Mouse (Mus musculus): ENCODE data around the gene Ucp3.
A peak's percentile ranks its signal among the peaks of the same experiment; 100 is the strongest.
"Not testable (repeated sequence)": the region's sequence is repeated elsewhere in the genome, so short reads cannot be mapped to it uniquely, and the experiment has no call there.

Ucp3 gene

DNA sequence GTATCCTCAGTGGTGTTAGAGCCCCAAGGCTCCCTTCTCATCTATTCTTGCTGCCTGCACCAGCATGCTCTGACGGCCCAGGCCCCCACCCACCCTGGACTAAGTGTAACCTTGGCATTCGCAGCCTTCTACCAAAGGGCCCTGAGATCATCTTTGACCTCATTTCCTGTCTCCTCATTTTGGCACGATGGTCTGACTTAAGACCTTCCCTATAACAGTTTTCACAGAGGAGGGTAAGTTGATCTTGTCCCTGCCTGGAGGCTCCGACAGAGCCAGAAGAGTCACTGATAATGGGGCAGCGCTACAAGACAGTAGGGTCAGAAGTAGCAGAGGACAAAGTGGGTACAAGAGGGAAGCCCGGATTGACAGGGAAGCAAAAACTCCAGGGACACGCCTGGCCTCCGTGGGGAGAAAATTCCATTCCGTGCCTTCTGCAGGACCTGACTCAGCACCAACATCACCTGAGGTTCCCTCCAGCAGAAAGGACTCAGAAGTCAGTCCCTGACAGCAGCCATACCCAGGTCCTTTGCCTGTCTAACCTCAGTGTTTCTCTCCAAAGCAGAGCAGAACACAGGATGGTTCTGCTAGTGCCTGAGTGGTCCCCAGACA, 1.2 kb downstream of the Ucp3 start:
- no peak for DNase-seq (ENCODE audit: low spot score)

DNA sequence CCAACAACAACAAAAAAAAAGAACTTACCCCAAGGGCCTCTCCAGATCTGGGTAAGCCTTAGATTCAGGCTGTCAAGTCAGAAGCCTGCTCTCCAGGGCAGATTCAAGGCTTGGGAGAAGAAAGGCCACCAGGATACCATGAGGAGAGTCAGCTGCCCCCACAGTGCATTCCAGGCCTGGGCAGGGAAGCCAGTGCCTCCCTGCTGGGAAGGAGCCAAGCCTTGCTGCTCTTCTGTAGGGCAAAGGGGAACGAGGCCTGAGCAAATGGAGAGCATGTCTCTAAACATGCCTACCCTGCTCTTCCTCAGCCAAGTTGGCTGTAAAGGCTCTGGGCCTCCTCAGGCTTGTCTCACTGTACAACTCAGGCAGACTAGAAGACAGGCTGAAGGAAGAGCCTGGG, 1.9 kb downstream of the Ucp3 start:
- DNase-seq (ENCODE audit: low spot score): peak; percentile 69

DNA sequence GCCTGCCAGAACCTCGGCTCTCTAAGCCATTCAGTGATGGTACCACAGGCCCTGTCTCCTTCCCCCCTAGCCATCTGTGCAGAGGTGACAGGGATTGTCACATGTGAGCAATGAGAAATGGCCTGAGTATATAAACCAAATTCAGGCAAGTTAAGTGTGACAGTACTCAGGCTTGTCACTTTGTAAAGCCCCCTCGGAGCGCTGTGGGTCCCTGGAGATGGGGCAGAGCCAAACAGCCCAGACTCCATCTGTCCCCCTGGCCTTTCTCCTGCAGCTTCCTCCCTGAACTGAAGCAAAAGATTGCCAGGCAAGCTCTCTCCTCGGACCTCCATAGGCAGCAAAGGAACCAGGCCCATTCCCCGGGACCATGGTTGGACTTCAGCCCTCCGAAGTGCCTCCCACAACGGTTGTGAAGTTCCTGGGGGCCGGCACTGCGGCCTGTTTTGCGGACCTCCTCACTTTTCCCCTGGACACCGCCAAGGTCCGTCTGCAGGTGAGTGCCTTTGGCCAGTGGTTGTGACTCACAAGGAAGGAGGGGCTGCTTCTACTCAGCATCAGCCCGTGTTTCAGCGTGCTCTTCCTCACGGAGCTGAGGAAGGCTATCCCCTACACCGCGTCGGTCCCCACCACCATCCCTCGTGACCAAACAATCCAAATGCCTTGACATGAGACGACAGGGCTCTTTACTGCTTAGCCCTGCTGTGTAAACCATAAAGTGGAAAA, 6.5 kb downstream of the Ucp3 start:
- DNase-seq (ENCODE audit: low spot score): no peak

GRCm38 (mm10) chr7:100479823-100480164, 7.0 kb downstream of the Ucp3 start:
- no peak for DNase-seq (ENCODE audit: low spot score)

- DNase-seq (ENCODE audit: low spot score): no peak
Observed at GRCm38 (mm10) chr7:100480175-100480574, 7.4 kb downstream of the Ucp3 start.

- not testable (repeated sequence) for DNase-seq (ENCODE audit: low spot score)
Observed at GRCm38 (mm10) chr7:100482046-100482445, 9.3 kb downstream of the Ucp3 start.

DNA sequence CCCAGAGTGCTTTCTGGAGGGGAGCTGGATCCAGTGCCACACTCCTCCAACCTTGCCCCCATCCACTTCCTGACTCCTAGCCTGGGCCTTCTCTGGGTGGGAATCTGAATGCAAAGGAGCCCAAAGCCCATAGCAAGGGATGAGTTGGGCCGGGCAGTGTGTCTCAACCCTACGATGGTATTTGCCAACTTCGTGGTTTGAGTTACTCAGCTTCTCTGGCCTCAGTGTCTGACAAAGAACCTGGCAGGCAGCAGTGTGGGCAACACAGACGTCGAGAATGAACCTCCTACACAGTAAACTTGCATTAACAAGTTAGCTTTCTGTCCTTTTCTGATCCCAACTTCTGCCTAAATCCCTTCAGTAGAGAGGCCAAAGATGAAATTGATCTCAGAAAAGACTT, 11.7 kb downstream of the Ucp3 start:
- no peak for DNase-seq (ENCODE audit: low spot score)

DNA sequence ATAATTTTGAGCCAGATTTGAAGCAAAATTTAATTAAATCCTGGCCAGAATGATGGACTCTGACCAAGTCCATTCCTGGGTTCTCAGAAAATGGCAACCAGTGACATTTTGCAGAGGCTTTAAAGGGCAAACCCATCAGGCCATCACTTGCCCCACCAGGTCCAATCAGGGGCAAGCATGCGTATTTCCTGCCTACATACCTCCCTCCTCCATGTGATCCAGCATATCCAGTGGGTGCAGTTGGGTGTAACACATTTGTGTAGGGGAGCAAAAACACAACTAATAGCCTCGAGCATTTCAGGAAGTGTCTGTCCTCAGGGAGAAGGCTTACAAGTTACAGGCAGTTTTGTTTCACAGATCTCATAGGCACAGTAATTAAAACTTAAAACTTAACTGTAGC, 14.5 kb downstream of the Ucp3 start:
- no peak for DNase-seq (ENCODE audit: low spot score)

GRCm38 (mm10) chr7:100488474-100489048, 15.8 kb downstream of the Ucp3 start:
- peak; percentile 43 for DNase-seq (ENCODE audit: low spot score)

GRCm38 (mm10) chr7:100492391-100493116, 19.8 kb downstream of the Ucp3 start:
- peak; percentile 71 for DNase-seq (ENCODE audit: low spot score)

- peak; percentile 92 for DNase-seq (ENCODE audit: low spot score)
Observed at GRCm38 (mm10) chr7:100493117-100493483, 20.3 kb downstream of the Ucp3 start, which contains the start of gene Ucp2. Ucp2 (plus strand) TSS chr7:100493337.

DNA sequence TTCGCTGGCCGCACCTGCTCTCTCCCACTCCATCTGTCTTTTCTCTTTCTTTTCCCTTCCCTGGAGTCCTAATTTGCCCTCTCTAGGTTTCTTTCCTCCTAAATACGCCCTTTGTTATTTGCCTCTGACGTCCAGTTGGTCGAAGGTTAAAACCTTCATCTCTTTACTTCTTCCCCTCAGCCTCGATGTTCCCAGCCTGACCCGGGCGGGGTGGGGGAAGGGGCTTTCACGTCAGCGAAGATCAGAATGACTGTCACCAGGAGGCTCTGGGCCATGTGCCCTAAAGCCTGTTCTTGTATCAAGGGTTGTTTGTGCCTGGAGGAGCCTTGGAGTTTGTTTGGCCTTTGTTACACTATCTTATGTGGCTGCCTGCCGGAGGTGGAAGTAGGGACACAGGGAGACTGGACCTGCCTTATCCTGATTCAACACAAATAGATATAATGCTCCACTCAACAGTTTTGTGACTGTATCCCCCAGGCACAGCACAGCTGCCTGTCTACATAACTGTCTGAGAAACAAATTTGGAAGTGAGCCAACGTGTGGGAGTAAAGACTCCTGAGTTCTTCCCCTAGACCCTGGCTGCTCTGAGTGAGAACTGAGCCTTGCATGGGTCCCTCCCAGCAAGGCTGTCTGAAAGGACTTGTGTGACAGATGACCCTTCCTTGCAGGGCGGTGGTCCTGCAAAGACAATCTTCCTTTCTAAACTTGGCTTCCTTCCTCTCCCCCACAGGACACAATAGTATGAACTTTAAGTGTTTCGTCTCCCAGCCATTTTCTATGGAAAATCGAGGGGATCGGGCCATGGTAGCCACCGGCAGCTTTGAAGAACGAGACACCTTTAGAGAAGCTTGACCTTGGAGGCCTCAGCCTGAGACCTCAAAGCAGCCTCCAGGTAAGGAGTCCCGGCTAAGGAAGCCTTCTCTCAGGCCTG, 21.0 kb downstream of the Ucp3 start:
- peak; percentile 55 for DNase-seq (ENCODE audit: low spot score)

DNA sequence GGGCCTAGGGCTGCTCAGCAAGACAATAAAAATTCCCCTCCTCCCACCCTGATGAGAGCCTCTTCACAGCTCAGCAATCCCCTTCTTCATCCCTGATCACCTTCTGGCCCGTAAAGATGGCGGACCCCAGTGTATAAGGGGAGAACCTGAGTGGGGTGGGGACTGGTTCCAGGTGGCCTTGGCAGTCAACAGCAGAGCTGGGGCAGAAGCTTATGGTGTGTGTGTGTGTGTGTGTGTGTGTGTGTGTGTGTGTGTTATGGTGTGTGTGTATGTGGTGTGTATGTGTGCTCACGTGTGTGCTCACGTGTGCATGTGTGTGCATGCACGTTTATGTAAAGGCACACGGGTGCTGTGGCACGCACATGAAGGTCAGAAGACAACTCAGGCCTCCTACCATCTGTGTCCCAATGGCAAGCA, 21.6 kb downstream of the Ucp3 start:
- DNase-seq (ENCODE audit: low spot score): no peak

- DNase-seq (ENCODE audit: low spot score): no peak
Observed at GRCm38 (mm10) chr7:100495042-100495441, 22.3 kb downstream of the Ucp3 start.

- DNase-seq (ENCODE audit: low spot score): peak; percentile 64
Observed at GRCm38 (mm10) chr7:100495581-100496251, 22.9 kb downstream of the Ucp3 start.

- no peak for DNase-seq (ENCODE audit: low spot score)
Observed at GRCm38 (mm10) chr7:100496371-100496770, 23.6 kb downstream of the Ucp3 start.

GRCm38 (mm10) chr7:100496791-100497190, 24.0 kb downstream of the Ucp3 start:
- DNase-seq (ENCODE audit: low spot score): no peak

DNA sequence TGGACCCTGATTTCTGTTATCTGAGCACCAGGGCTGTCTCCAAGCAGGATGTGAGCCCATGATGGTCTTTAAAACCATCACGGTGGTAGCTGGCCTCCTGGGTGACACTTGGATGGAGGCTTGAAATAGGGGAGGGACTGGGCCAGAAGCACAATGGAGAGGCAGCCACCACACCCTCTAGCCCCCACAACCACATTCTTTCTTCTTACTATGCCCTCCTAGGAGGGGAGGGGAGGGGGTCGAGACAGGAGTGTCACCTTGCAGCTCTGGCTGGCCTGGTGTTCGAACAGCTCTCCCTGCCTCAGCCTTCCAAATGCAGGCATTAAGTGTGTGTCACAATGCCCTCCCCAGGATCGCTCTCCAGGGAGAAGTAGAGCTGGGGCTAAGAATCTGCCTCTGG, 24.6 kb downstream of the Ucp3 start:
- DNase-seq (ENCODE audit: low spot score): no peak

- no peak for DNase-seq (ENCODE audit: low spot score)
Observed at GRCm38 (mm10) chr7:100497982-100498381, 25.2 kb downstream of the Ucp3 start.

GRCm38 (mm10) chr7:100499465-100499864, 26.7 kb downstream of the Ucp3 start:
- no peak for DNase-seq (ENCODE audit: low spot score)

- DNase-seq (ENCODE audit: low spot score): peak; percentile 53
Observed at GRCm38 (mm10) chr7:100500276-100500977, 27.6 kb downstream of the Ucp3 start.
